Mouse (Mus musculus) left cerebral cortex, adult 2 months (tissue): ENCODE results near the gene Zfp872. TPM values are rescaled to one million over a fixed set of nuclear protein-coding genes. Genes with fewer than 3 reads are reported as not detected.
A peak's percentile ranks its signal among the peaks of the same experiment; 100 is the strongest.
"Not testable (repeated sequence)": the region's sequence is repeated elsewhere in the genome, so short reads cannot be mapped to it uniquely, and the experiment has no call there.

ENCODE experiments used
- DNase-seq, 2 experiments: peaks; one replicate each; pipeline ENCODE4 v3.0.0; 2021 to 2022; ENCODE audit warnings: low spot score in 2 of 2, mixed read lengths in 1 of 2; ENCODE audit errors: extremely low spot score in 1 of 2
- H3K27ac ChIP-seq: fragments of 200-600 bp; 2 replicates; pipeline ENCODE4 v1.8.1; 2022
- H3K4me3 ChIP-seq: fragments of 200-600 bp; 2 replicates; pipeline ENCODE4 v1.8.1; 2022
- CTCF ChIP-seq: fragments of 200-600 bp; IDR thresholded peaks from 2 replicates; pipeline ENCODE4 v1.8.1; 2022; ENCODE audit warnings: antibody characterized with exemption, mild to moderate bottlenecking, moderate library complexity
- intact Hi-C: fragments of 180-260 bp; cut with DNase I; formaldehyde crosslinking; loops from one replicate; pipeline ENCODE4 v1.15.1; 2025
- long read RNA-seq, 2 experiments: library from polyadenylated mRNA; stranded (forward); transcript quantifications; one replicate each; pipeline ENCODE4 v2.0.0; 2021; ENCODE audit warnings: borderline mapping rate in 2 of 2
- total RNA-seq, 2 experiments: library from RNA; stranded (reverse); gene quantifications; 2 replicates each; pipeline ENCODE4 v1.2.3; 2021

Gene Zfp872
- not detected for total RNA-seq
- long read RNA-seq, experiment 1: 0 reads
- long read RNA-seq, experiment 2: 0 reads

DNA sequence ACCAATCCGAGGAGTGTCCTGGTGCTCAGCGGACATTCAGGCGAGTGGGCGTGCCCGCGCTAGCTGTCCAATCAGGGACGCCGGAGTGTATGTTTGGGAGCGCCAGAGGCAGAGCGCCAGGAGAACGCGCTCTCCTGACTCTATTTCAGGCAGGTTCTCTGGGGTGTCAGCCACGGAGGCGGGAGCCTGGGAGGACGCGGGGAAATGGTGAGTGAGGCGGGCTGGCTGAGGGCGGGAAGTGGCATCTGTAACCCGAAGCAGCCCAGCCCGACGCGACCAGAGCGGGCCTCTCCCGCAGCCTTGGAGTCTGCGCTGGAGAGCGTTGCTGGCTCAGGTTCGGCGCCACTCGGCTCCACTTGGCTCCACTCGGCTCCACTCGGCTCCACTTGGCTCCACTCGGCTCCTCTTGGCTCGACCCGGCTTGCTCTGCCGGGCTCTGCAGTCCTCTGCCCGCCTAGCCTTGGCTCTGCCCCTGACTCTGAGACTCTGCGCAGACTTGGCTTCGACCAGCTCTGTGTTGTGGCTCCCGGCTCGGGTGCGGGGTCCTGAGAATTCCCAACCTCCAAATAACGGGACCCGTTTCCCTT is at the start of gene Zfp872:
Gene Zfp872, plus strand, starts transcription at position 66 of the 587 bp plus-strand sequence.
- intact Hi-C loops: no loop called here
- no peak for TF ChIP-seq CTCF
- peak; percentile 18 to 19 for DNase-seq
- Histone ChIP-seq H3K4me3 (peak within 1 kb of the TSS; percentile 45), H3K27ac (no peak within 1 kb of the TSS)

DNA sequence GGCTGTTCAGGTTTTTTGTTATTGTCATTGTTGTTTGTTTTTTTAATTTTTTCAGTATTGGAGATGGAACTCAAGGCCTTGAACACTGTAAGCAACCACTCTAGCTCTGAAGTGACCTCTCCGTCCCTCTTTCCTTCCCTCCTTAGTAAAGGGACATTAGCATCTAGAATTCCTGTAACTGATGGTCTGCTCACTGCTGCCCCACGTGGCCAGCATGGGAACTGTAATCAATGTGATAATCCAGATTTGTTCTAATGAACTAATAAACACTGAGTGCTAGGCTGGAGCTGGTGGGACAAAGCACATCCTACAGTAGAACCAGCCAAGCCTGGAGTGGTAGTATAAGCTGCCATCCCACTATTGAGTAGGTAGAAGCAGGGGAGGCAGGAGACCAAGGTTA is 49.4 kb upstream of the Zfp872 start:
- TF ChIP-seq CTCF: peak; percentile 90
- H3K27ac ChIP-seq: no peak overlapping the region
- no peak for DNase-seq
- no peak overlapping the region for H3K4me3 ChIP-seq
- intact Hi-C loops: no loop called here

DNA sequence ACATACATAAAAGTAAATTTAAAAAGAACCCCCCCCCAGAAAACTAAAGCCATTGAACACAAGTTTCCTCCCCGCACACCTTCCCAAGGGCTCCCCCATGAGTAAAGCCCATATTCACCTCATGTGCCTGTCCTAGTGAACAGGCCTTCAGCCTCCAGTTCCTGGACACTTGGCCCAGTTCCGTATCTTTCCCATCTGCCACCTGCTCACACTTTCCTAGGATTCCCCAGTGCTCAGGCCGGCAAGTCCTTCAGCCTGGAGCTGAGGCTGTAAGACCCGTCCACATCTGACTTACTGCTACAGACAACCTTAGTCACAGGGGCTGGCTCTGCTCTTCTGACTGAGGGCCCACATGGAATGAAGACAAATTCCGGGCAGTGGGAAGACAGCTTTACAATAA is 48.1 kb upstream of the Zfp872 start:
- H3K27ac ChIP-seq: no peak overlapping the region
- DNase-seq: no peak
- H3K4me3 ChIP-seq: no peak overlapping the region
- intact Hi-C loops: no loop called here
- TF ChIP-seq CTCF: no peak

DNA sequence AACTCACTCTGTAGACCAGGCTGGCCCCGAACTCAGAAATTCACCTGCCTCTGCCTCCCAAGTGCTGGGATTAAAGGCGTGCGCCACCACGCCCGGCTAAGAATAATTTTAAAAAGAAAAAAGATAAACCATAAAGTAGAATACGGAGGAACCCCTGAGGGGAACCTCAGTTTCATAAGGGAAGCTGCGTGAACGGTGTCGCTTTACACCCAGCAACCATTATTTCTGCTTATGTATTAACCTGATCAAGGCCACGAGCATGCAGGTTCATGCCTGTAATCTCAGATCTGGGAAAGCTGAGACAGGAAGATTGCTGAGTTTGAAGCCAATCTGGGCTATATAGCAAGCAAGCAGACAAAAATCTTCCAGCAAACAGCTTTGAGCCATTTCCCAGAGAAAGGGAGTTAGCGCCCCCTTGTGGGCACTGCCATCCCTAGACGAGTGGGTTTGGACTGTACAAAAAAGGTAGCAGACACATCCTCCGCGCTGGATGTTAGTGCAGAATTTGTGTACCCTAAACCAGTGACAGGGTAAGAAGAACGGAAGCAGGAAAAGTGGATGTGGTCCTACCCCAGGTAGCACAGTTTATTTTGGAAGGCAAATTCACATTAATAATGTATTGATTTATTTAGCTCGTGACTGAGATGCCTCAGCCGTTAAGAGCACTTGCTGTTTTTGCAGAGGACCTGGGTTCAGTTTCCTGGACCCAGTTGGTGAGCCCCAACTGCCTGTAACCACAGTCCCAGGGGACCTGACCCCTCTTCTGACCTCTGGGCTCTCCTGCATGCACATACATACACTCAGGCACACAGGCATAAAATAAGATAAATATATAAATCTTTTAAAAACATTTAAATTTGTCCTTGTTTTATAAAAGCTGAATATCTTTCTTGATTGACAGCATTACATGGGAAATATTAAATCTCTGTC is 44.5 kb upstream of the Zfp872 start:
- DNase-seq: peak; percentile 82 to 91
- TF ChIP-seq CTCF: peak; percentile 97
- intact Hi-C loops: loop anchor here (1.0 kb wide), 2 partner anchors 25 to 77 kb away; no protein-coding TSS in a partner anchor
- Histone ChIP-seq H3K4me3 (no peak overlapping the region), H3K27ac (no peak overlapping the region)

DNA sequence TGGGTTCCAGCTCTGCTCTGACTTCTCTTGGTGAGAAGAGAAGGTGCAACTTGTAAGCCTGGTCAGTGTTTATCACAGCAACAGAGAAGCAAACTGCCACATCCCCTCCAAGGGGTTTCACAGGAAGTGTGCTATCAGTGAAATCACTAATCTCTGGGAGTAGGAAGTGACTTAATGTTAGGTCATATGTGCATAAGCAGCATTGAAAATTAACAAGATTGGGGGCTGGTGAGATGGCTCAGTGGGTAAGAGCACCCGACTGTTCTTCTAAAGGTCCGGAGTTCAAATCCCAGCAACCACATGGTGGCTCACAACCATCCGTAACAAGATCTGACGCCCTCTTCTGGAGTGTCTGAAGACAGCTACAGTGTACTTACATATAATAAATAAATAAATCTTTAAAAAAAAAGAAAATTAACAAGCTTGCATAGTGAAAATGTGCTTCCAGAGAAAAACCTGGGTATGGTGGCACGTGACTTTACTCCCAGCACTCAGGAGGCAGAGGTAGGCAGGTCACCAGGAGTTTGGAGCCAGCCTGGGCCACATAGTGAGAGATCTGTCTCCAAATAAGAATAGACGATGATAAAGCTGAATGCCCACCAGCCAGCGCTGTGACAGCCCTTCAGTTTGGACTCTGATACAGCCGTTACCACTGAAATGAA is 43.5 kb upstream of the Zfp872 start:
- TF ChIP-seq CTCF: no peak
- Histone ChIP-seq H3K27ac (no peak overlapping the region), H3K4me3 (no peak overlapping the region)
- DNase-seq: no peak
- intact Hi-C loops: no loop called here

DNA sequence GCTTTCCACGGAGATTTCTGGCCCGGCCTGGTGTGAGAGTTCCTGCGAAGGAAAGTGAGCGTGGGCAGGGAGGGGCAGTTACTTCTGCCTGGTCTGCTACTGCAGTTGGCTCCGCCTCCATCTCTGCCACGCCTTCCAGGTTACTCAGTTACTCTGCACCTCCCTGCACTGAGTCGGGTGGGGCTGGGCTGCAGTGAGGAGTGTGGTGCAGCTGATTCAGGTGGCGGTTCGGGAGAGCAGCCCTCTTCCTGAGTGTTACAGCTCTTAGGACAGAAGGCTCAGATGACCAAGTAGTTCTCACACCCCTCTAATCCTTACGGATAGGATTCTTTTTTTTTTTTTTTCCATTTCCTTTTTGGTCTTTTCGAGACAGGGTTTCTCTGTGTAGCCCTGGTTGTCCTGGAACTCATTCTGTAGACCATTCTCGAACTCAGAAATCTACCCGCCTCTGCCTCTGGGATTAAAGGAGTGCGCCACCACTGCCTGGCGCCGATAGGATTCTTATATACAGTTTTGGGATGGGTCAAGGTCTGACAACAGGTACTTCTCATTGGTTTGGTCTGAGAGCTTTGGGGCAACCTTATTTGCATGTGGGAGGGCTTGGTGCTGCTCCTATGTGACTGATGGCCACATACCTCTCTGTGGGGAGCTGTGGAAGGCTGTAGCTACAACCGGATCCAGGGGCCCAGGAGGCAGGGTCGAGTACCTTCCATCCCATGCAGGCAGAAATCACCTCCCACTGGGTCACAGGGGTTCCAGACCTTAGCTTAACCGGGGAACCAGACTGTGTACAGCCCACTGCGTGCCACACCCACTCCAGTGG is 38.3 kb upstream of the Zfp872 start:
- Histone ChIP-seq H3K4me3 (no peak overlapping the region), H3K27ac (no peak overlapping the region)
- no peak for TF ChIP-seq CTCF
- intact Hi-C loops: loop anchor here (5.0 to 10.0 kb wide), 2 partner anchors 172 to 545 kb away; no protein-coding TSS in a partner anchor
- DNase-seq: no peak

DNA sequence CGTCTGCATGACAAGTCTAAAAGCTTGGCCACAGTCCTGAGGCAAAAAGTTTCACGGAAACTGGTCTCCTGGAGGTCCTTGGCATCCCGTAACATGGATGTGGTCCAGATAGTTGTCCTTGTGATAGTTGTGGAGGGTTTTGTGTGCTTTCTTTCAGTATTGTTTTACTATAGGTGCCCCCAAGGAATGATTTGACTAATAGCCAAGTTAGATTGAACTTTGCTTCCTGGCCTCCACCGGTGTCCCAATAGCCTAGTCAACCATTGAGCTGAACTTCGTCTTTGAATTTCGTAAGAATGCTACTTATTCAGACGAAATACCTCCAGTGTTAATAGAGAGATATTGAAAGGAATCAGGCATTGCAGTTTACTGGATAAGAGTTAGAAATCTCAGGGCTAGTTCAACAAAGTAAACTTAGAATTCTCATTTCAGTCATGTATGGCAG is 37.6 kb upstream of the Zfp872 start:
- intact Hi-C loops: loop anchor here (10.0 kb wide), 1 partner anchor 545 kb away; no protein-coding TSS in a partner anchor
- H3K4me3 ChIP-seq, DNase-seq, H3K27ac ChIP-seq: not testable (repeated sequence)

DNA sequence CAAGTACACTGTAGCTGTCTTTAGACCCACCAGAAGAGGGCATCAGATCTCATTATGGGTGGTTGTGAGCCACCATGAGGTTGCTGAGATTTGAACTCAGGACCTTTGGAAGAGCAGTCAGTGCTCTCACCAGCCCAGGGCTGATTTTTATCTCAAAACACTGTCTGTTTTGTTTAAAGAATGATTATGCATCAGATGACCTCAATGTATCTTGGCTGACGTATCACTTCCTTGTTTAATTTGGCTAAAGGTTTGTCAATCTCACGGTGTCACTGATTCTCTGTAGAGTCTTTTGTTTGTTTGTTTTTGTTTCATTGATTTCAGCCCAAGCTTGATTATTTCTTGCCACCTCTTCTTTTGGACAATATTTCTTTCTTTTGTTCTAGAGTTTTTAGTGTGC is 36.9 kb upstream of the Zfp872 start:
- TF ChIP-seq CTCF: no peak
- H3K4me3 ChIP-seq: no peak overlapping the region
- no peak for DNase-seq
- intact Hi-C loops: loop anchor here (10.0 kb wide), 1 partner anchor 546 kb away; no protein-coding TSS in a partner anchor
- no peak overlapping the region for H3K27ac ChIP-seq

DNA sequence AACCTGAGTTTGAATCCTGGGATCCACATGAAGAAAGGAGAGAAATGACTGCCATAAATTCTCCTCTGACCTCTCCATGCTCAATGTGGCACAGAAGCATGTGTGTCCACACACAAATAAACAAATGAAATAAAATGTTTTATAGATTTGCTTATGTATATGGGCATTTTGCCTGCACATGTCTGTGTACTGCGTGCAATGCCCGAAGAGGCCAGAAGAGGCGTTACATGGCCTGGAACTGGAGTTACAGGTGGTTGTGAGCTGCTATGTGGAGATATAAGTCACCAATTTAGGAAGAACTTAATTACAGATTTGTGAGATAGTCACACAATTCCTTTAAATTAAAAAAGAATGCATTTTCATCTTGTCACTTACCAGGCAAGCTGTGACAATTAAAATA is 34.1 kb upstream of the Zfp872 start:
- H3K4me3 ChIP-seq: no peak overlapping the region
- DNase-seq: no peak
- intact Hi-C loops: loop anchor here (10.0 kb wide), 1 partner anchor 549 kb away; no protein-coding TSS in a partner anchor
- TF ChIP-seq CTCF: no peak; the same call in 1 of the 2 replicates
- H3K27ac ChIP-seq: no peak overlapping the region

DNA sequence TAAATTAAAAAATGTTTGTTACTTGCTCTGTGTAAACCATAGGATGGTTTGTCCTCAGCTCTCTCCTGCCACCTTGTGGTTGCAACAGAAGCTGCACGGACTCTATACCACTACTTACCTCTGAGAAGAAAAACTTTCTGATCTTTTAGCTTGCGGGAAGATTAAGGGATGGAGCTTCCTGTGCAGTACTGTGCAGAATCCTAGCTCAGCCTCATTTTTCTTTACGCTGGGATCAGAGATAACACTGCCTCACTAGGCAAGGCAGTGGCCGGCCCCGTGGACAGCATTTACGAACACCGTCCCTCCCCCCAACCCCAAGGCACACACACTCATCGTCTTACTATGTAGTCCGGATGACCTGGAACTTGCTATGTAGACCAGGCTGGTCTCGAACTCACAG is 32.3 kb upstream of the Zfp872 start:
- Histone ChIP-seq H3K27ac (no peak overlapping the region), H3K4me3 (no peak overlapping the region)
- intact Hi-C loops: loop anchor here (2.0 to 10.0 kb wide), 3 partner anchors 69 to 551 kb away; partner anchors contain the start of gene Zfp809

More for the DNA sequence above, 32.3 kb upstream of the Zfp872 start:
- peak; percentile 97 for TF ChIP-seq CTCF
- DNase-seq: peak; percentile 54 to 62
